Mouse (Mus musculus): Measurements from ENCODE around the gene P2rx1.

DNA sequence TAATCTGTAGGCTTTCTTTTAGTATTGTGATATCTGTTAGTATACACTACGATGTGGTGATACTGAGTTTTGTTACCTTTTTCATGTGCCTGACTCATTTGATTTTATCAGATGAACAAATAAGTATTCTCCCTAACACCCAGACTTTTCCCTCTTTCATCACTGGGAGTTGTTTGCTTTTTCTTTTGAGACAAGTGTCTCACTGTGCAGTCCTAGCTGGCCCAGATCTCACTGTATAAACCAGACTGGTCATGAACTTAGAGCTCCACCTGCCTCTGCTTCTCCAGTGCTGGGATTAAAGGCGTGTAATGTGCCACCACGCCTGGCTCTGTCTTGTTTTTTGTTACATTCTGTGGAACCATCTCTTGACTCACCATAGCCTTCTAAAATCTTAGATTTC, 60.7 kb downstream of the P2rx1 start:
- TF ChIP-seq CTCF (IDR thresholded peaks at IDR 0.05; ENCODE audit: extremely low read depth, insufficient read length, insufficient replicate concordance, low read depth, low read length) (no peak), POLR2A (IDR thresholded peaks at IDR 0.05; ENCODE audit: low read depth, low read length) (no peak)

Data from small intestine, adult 2 months (tissue).